Mouse (Mus musculus) thymus, adult 18-20 months (tissue): Measurements from ENCODE around the gene Pou2f1.
A peak's percentile ranks its signal among the peaks of the same experiment; 100 is the strongest.

Experiments
- DNase-seq, 2 experiments: peaks; one replicate each; pipeline ENCODE4 v3.0.0; 2022; ENCODE audit warnings: mixed read lengths in 2 of 2

Gene Pou2f1

GRCm38 (mm10) chr1:165842170-165842569 is 160.3 kb downstream of the Pou2f1 start:
- DNase-seq = no peak

- DNase-seq = peak; percentile 48 to 65
These were observed 161.8 kb downstream of the Pou2f1 start for GRCm38 (mm10) chr1:165840548-165841230.

DNA sequence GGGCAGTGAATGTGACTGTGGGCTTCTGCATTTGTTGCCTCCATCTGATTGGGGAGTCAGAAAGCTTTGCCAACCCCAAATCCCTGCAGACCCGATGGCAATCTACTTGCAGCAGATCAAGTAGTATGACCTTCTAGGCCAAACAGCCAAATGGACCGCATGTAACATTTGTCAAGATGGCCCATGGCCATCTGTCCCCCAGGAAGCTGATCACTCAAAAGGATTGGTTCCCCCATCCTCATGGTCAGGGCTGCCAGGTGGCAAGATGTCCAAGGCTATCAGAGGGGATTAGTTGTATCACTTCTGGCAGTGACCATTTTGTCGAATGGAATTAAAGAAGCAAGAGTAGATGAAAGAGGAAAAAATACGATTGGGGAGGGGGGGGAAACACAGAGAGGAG is 163.3 kb downstream of the Pou2f1 start:
- no peak for DNase-seq

GRCm38 (mm10) chr1:165837546-165837945 is 164.9 kb downstream of the Pou2f1 start:
- no peak for DNase-seq

DNA sequence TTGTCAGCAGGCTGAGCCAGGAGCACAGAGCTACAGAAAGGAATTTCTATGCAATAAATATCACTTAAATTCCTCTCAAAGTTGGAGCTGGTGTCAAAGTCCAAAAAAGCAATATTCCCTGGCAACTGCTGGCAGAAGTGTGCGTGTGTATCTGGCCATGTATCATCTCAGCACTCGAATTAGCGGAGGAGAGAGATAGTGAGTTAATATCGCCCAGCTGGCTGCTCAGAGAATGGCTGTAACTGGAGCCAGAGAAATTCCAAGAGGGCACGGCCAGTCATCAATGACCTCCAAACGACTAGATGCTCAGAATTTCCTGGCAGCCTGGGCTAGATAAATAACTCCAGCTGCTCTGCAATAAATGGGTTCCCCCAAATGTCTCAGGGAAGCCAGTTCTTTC is 166.0 kb downstream of the Pou2f1 start:
- no peak for DNase-seq

DNA sequence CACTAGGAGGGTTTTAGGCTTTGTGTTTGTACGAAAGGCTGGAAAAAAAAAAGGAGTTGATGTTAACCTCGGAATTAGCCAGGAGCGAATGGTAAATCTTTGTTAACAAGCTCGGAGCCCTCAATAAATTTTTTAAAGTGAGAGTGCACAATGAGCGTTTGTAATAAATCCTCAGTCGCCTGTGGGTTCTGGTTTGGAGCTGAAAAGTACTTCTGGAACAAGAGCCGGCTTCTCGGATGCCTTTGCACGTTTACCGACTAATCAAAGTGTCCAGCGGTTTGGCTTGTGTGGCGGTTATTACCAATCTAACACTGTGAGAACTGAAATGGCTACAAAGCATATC is 167.9 kb downstream of the Pou2f1 start:
- no peak for DNase-seq

- DNase-seq = no peak
These were observed 168.4 kb downstream of the Pou2f1 start for GRCm38 (mm10) chr1:165833910-165834632.

GRCm38 (mm10) chr1:165833244-165833643 is 169.2 kb downstream of the Pou2f1 start:
- DNase-seq = no peak

DNA sequence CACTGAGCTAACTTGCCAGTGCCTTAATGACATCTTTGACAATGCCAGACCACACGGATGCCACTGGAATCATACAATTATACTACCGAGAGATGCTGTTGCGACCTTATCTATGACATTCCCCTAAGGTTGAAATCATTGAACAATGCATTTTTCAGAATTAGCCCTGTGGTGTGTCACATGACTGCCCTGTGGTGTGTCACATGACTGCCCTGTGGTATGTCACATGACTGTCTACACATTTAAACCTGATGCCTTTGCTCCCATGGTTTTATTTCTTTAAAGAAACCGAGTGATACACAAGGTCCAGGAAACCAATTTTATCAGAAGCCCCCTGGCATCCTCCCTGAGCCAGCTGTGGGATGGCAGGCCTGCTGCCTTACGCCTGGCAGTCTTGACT is 172.6 kb downstream of the Pou2f1 start:
- DNase-seq = no peak

- no peak for DNase-seq
These were observed 173.9 kb downstream of the Pou2f1 start for GRCm38 (mm10) chr1:165828615-165829014.

DNA sequence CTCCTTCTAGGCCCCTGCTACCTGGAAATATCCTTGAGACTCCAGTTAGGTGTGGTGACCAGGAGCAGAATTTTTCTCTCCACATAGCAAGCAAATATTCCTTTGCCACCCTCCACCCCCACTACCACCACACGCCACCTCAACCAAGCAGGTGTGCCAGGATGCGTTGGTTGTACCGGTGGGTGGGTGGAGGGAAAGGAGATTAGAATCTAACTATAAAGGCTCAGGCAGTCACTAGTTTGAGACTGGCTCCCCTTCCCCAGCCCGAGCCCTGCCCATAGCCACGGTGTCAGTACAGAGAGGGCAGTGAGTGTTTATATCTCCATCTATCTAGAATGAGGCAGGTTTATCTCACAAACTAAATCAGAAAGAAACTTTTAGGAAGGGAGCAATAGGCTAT is 174.3 kb downstream of the Pou2f1 start:
- peak; percentile 48 to 67 for DNase-seq

DNA sequence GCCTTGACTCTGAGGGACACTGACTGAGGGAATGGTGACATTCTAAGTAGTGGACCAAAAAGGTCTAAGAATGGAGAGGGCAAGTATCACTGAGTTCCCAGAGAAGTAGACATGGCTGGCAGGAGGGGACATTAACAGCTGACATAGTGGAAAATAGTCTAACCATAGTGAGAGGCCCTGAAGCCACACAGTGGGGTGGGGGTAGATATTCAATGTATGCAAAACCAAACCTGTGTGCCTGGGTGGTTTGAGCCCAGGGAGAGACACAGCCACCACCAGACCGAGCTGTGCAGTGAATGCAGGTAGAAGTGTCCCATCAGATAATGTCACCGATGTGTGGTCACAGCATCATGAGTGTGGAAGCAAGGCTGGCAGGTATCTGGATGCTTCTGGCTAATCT is 180.4 kb downstream of the Pou2f1 start:
- no peak for DNase-seq

- no peak for DNase-seq
These were observed 183.3 kb downstream of the Pou2f1 start for GRCm38 (mm10) chr1:165819147-165819546.

GRCm38 (mm10) chr1:165818145-165818860 is 184.2 kb downstream of the Pou2f1 start:
- DNase-seq = no peak

DNA sequence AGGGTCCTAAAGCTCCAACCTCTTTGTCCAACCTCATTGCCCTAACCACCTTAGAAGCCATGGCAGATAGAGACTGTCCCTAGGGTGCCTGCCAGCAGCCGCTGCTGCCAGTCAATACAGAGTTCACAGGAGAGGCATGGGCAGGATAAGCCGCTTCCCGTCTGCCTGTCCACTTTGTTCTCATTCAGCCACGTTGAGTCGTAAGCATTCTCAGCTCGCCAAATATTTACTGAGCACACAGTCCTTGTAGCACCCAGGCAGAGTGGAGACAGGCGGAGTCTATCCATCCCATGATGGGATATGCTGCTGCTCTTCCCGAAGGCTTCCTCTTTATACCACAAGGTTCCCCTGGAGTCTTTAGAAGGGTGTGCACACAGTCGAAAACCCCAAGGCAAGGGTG is 185.2 kb downstream of the Pou2f1 start:
- DNase-seq = no peak

GRCm38 (mm10) chr1:165816391-165816790 is 186.1 kb downstream of the Pou2f1 start:
- peak in 1 of 2 experiments; percentile 52 for DNase-seq
